Mouse (Mus musculus) kidney, adult 2 months (tissue): Measurements from ENCODE around the gene Elof1.

ENCODE experiments used
- CTCF ChIP-seq: fragments of 200-500 bp; conservative IDR thresholded peaks from 2 replicates; pipeline ENCODE4 v1.5.1; 2011; ENCODE audit warnings: low read depth, mild to moderate bottlenecking, control low read depth, low read length, moderate library complexity, mixed read lengths; ENCODE audit not compliant: insufficient read depth, insufficient read length
- POLR2A ChIP-seq: fragments of 200-500 bp; IDR thresholded peaks from one replicate; pipeline ENCODE4 v1.6.1; 2011; ENCODE audit warnings: low read depth, low read length, control low read depth

- TF ChIP-seq CTCF = no peak
- no peak for TF ChIP-seq POLR2A
Observed at GRCm38 (mm10) chr9:22076223-22076622, 40.7 kb downstream of the Elof1 start.
